Mouse (Mus musculus) lung, postnatal 0 days (tissue): ENCODE measurements around the gene Sbf1. TPM values are rescaled to one million over a fixed set of nuclear protein-coding genes. Genes with fewer than 3 reads are reported as not detected.

Experiments
- ATAC-seq: fragments of 200-750 bp; cut with Nextera tagmentation; 2 replicates; pipeline ENCODE4 v1.8.0; 2017; ENCODE audit warnings: moderate library complexity
- DNase-seq: peaks from one replicate; pipeline ENCODE4 v3.0.0-alpha.2; 2016; ENCODE audit warnings: low spot score
- H3K27ac ChIP-seq: fragments of 300-500 bp; sonication (generic); 2 replicates; pipeline ENCODE4 v1.5.1; 2014; ENCODE audit warnings: antibody characterized with exemption, mild to moderate bottlenecking, low read length, mixed read lengths
- H3K27me3 ChIP-seq: fragments of 300-500 bp; sonication (generic); replicated peaks from 2 replicates; pipeline ENCODE4 v1.6.1; 2014; ENCODE audit warnings: low read length, mixed read lengths; ENCODE audit not compliant: insufficient read depth
- H3K36me3 ChIP-seq: fragments of 300-500 bp; sonication (generic); 2 replicates; pipeline ENCODE4 v1.6.1; 2014; ENCODE audit warnings: low read length, mixed read lengths; ENCODE audit not compliant: insufficient read depth
- H3K4me1 ChIP-seq: fragments of 300-500 bp; sonication (generic); 2 replicates; pipeline ENCODE4 v1.6.1; 2014; ENCODE audit warnings: antibody characterized with exemption, low read depth, low read length, mixed read lengths; ENCODE audit not compliant: insufficient read depth
- H3K4me2 ChIP-seq: fragments of 300-500 bp; sonication (generic); replicated peaks from 2 replicates; pipeline ENCODE4 v1.6.1; 2014; ENCODE audit warnings: low read depth, mild to moderate bottlenecking, low read length, moderate library complexity, mixed read lengths
- H3K4me3 ChIP-seq: fragments of 300-500 bp; sonication (generic); 2 replicates; pipeline ENCODE4 v1.5.1; 2014; ENCODE audit warnings: low read depth, low read length
- H3K9ac ChIP-seq: fragments of 300-500 bp; sonication (generic); replicated peaks from 2 replicates; pipeline ENCODE4 v1.6.1; 2014; ENCODE audit warnings: low read depth, mild to moderate bottlenecking
- H3K9me3 ChIP-seq: fragments of 300-500 bp; sonication (generic); 2 replicates; pipeline ENCODE4 v1.6.1; 2016; ENCODE audit warnings: low read length, mixed read lengths
- CTCF ChIP-seq: IDR thresholded peaks from 2 replicates; pipeline ENCODE4 v1.5.1; 2016; ENCODE audit warnings: antibody characterized with exemption, mild to moderate bottlenecking
- EP300 ChIP-seq: IDR thresholded peaks from 2 replicates; pipeline ENCODE4 v1.6.1; 2016; ENCODE audit warnings: antibody characterized with exemption, mild to moderate bottlenecking, control low read depth
- WGBS: fragments of 180-500 bp; shearing (Covaris S2); extraction: QIAGEN DNeasy Blood & Tissue Kit; methylation state at CpG from one replicate; pipeline ENCODE4 v1.1.7; 2014; 5-methylcytosine and 5-hydroxymethylcytosine counted together
- polyA plus RNA-seq: library from polyadenylated mRNA; unstranded; fragments of >200 nt; fragmentation: Nextera tagmentation; extraction: Ambion mirVana; gene quantifications from 2 replicates; pipeline ENCODE4 v1.2.1, GENCODE M21; 2015

The Sbf1 gene
- polyA plus RNA-seq, 1 experiment from 2014 or later: 30.9 TPM

- TF ChIP-seq EP300 (no peak), CTCF (no peak)
- 70% methylated on average over 2 of the region's 2 CpGs for WGBS
- no peaks in the 10 kb centered on the region for H3K4me1 ChIP-seq
- ATAC-seq (no peak), DNase-seq (no peak)
- no peak overlapping the region for H3K4me3 ChIP-seq
- peaks cover 18% of the 10 kb centered on the region for H3K36me3 ChIP-seq
- no peaks in the 10 kb centered on the region for H3K9me3 ChIP-seq
- no peaks in the 10 kb centered on the region for H3K27me3 ChIP-seq
- H3K9ac ChIP-seq: no peak overlapping the region
- H3K27ac ChIP-seq: no peak overlapping the region
- no peak overlapping the region for H3K4me2 ChIP-seq
Observed at GRCm38 (mm10) chr15:89284094-89284493, 31.0 kb downstream of the Sbf1 start.

DNA sequence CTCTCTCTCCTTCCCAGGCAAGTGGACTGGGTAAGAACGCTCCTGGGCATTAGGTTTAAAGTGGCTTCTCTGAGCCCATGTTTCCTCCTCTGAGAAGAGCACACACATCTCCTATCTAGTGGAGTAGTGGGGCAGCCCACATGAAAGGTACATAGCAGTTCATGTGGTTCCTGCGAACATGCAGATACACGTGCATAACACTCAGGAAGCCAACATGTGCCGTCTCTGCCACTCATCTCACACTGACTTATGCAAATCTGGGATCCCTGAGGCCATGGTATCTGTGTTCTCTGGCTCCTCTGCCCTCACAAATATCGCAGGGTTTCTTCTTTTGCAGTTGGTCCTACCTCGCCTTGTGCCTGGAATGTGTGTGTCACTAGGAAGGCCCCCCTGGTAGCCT is 32.6 kb downstream of the Sbf1 start:
- ATAC-seq (no peak), DNase-seq (no peak)
- TF ChIP-seq CTCF (no peak), EP300 (no peak)
- WGBS: 82% methylated on average over 6 of the region's 6 CpGs
- Histone ChIP-seq H3K9ac (no peak overlapping the region), H3K27ac (no peak overlapping the region), H3K27me3 (no peaks in the 10 kb centered on the region), H3K4me3 (no peak overlapping the region), H3K4me2 (no peak overlapping the region), H3K36me3 (peaks cover 15% of the 10 kb centered on the region), H3K4me1 (no peaks in the 10 kb centered on the region), H3K9me3 (no peaks in the 10 kb centered on the region)

DNA sequence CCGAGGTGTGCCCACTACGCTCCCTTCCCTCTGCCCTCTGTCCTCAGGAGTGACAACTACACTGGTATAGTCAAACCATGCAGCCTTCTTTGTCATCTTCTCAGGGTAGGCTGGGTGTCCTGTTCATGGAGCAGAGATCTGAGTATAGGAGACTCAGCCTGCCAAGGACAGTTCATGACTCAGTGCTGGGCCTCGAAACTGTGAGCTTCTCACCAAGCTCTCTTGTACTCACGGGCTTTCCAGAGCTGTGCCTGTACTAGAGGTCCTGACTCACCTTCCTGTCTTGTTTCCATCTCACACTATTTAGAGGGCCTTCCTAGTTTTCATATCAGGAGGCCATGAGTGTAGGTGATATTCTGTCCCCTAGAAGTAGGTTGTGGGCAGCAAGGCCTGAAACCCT is 37.7 kb downstream of the Sbf1 start:
- H3K36me3 ChIP-seq: peaks cover 13% of the 10 kb centered on the region

GRCm38 (mm10) chr15:89275497-89275896 is 39.6 kb downstream of the Sbf1 start:
- no peak overlapping the region for H3K4me3 ChIP-seq
- TF ChIP-seq EP300 (no peak), CTCF (no peak)
- 83% methylated on average over 3 of the region's 3 CpGs for WGBS
- DNase-seq: no peak
- H3K4me2 ChIP-seq: no peak overlapping the region
- no peak for ATAC-seq
- H3K27ac ChIP-seq: no peak overlapping the region
- H3K27me3 ChIP-seq: no peaks in the 10 kb centered on the region
- no peak overlapping the region for H3K9ac ChIP-seq
- H3K4me1 ChIP-seq: no peaks in the 10 kb centered on the region
- H3K9me3 ChIP-seq: no peaks in the 10 kb centered on the region
- H3K36me3 ChIP-seq: peaks cover 10% of the 10 kb centered on the region

More for the DNA sequence above, 37.7 kb downstream of the Sbf1 start:
- no peak overlapping the region for H3K9ac ChIP-seq
- no peaks in the 10 kb centered on the region for H3K9me3 ChIP-seq
- no peak for ATAC-seq
- no peak for DNase-seq
- no peak overlapping the region for H3K4me3 ChIP-seq
- no peak overlapping the region for H3K4me2 ChIP-seq
- no peaks in the 10 kb centered on the region for H3K27me3 ChIP-seq
- TF ChIP-seq EP300: no peak
- no peak for TF ChIP-seq CTCF
- no peak overlapping the region for H3K27ac ChIP-seq
- WGBS: 96% methylated on average over 4 of the region's 4 CpGs
- no peaks in the 10 kb centered on the region for H3K4me1 ChIP-seq

DNA sequence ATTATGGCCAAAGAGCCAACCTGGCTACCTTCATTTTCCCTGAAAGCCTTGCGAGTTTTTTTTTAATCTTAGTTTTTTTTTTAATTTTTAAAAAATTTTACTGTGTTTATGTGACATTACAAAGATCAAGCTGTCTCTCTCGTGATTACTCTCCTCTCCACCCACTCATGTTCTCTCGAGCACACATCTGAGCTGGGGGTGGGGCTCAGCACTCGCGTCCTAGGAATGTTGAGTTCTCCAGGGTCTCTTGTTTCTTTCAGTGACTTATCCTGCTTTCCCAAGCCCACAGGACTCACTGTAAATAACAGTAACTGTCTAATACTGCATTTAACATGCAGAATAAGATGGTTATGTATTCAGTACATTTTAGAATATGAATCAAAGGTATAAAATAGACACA is 50.6 kb downstream of the Sbf1 start:
- H3K36me3 ChIP-seq: peaks cover 12% of the 10 kb centered on the region
- H3K4me2 ChIP-seq: no peak overlapping the region
- no peaks in the 10 kb centered on the region for H3K4me1 ChIP-seq
- 57% methylated on average over 5 of the region's 5 CpGs for WGBS
- no peaks in the 10 kb centered on the region for H3K9me3 ChIP-seq
- no peaks in the 10 kb centered on the region for H3K27me3 ChIP-seq
- no peak for TF ChIP-seq CTCF
- TF ChIP-seq EP300: no peak
- no peak for ATAC-seq
- no peak overlapping the region for H3K4me3 ChIP-seq
- H3K9ac ChIP-seq: no peak overlapping the region
- no peak for DNase-seq
- H3K27ac ChIP-seq: no peak overlapping the region

DNA sequence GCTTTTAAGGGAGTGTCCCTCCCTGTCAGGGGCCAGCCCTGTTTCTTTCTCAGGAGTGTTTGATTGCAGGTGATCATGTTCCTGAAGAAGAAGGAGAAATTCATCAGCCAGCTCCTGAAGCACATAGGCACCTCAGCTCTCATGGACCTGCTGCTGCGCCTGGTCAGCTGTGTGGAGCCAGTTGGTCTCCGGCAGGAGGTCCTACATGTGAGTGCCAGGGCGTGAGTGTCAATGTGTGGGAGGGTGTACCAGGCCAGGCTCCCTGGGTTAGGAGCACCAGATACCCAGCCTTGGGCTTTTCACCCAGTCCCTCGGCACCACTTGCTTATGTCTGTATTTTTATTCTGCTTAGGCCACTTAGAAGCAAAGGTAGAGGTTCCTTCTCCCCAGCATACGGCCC is 56.1 kb downstream of the Sbf1 start:
- Histone ChIP-seq H3K4me1 (no peaks in the 10 kb centered on the region), H3K36me3 (peaks cover 17% of the 10 kb centered on the region), H3K27me3 (no peaks in the 10 kb centered on the region), H3K4me2 (no peak overlapping the region), H3K9me3 (no peaks in the 10 kb centered on the region), H3K27ac (no peak overlapping the region), H3K4me3 (no peak overlapping the region), H3K9ac (no peak overlapping the region)
- 89% methylated on average over 5 of the region's 5 CpGs for WGBS
- ATAC-seq: no peak
- no peak for DNase-seq
- TF ChIP-seq CTCF (no peak), EP300 (no peak)

DNA sequence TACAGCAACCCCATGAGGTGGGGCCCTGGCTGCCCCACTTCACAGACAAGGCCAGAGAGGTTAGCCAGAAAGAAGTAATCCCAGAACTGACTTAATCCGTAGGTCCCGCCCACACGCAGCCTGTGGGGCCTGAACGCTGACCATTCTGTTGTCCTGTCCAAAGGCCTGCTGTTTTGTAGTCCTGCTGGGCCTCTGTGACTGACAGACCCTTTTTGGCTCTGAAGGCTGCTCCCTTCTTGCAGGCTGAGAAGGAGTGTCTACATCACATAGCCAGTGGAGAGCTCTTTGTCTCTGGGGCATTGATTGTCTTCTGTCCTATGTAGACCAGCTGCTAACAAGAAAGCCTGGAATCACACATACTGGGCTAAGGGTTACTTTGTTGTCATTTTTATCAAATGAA is 59.8 kb downstream of the Sbf1 start:
- no peak for ATAC-seq
- TF ChIP-seq EP300 (no peak), CTCF (no peak)
- H3K9me3 ChIP-seq: no peaks in the 10 kb centered on the region
- no peak overlapping the region for H3K4me3 ChIP-seq
- no peaks in the 10 kb centered on the region for H3K27me3 ChIP-seq
- no peaks in the 10 kb centered on the region for H3K4me1 ChIP-seq
- peaks cover 16% of the 10 kb centered on the region for H3K36me3 ChIP-seq
- H3K4me2 ChIP-seq: no peak overlapping the region
- no peak for DNase-seq
- no peak overlapping the region for H3K9ac ChIP-seq
- no peak overlapping the region for H3K27ac ChIP-seq
- WGBS: 93% methylated on average over 4 of the region's 4 CpGs
